Mouse (Mus musculus): ENCODE results near the gene Rin2. TPM values are rescaled to one million over a fixed set of nuclear protein-coding genes. Genes with fewer than 3 reads are reported as not detected.
"Not testable (repeated sequence)": the region's sequence is repeated elsewhere in the genome, so short reads cannot be mapped to it uniquely, and the experiment has no call there.

Rin2 gene
- polyA plus RNA-seq, 1 experiment from 2014 or later = 16.0 TPM

DNA sequence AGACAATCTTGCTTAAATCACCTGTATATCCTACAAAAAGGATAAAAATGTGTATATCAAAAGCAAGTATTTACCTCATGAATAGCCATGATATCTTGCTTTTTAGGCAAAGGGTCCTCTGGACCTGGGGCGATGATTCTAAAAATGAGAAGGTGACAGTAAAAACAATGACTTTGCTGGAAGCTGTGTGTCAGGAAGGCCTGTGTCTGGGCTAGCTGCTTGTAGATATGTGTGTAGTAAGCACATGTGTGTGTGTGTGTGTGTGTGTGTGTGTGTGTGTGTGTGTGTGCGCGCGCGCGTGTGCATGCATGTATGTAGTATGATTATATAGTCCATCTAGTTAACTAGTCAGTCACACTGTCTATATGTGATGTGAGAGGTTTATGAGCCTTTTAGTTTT lies 218.7 kb downstream of the Rin2 start:
- WGBS = 98% methylated on average over 6 of the region's 6 CpGs
- DNase-seq (ENCODE audit: low spot score) = no peak
- Histone ChIP-seq H3K9me3 (no peaks in the 10 kb centered on the region), H3K27ac (no peak overlapping the region), H3K36me3 (no peaks in the 10 kb centered on the region), H3K4me1 (replicated peaks) (no peaks in the 10 kb centered on the region), H3K27me3 (ENCODE audit: insufficient read depth, poor library complexity, severe bottlenecking) (no peaks in the 10 kb centered on the region), H3K4me3 (no peak overlapping the region)

DNA sequence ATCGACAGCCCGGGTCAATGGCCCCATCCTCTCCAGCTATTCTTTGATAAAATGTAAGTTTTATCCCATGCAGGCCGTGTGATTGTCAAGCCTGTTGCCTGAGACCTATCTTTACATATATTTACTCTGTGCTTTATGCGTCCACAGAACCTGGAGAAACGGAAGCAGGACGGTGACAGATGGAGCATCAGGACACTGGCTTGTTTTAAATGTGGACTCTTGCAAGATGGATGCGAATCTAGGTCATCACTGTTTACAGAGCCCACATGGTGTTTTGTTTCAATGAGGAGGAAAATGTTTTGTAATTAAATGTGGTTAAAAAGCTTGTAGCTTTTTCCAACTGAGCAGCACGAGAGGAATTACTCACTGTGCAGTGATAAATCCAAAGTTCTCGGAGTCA lies 223.1 kb downstream of the Rin2 start:
- 87% methylated on average over 9 of the region's 9 CpGs for WGBS
- no peak for DNase-seq (ENCODE audit: low spot score)

DNA sequence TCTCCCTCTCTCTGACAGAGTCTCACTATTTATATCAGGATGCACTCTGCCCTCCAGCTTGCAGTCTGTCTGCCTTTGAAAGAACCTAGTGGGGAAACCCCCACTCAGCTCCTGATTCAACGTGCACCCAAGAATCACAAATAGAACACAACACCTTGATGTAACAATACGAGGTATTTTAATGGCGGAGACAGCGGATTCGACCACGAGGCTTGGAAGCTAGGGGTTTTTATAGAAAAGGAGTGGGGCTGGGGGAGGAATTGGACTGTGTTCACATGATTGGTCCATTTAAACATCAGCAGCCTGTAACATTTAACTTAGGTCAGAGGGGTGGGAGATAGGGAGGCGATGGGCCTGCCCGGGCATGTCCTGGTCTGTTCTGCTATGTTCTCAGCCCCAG lies 225.3 kb downstream of the Rin2 start:
- DNase-seq (ENCODE audit: low spot score); H3K4me3 ChIP-seq; H3K36me3 ChIP-seq; H3K9me3 ChIP-seq; H3K27me3 ChIP-seq (ENCODE audit: insufficient read depth, poor library complexity, severe bottlenecking); H3K27ac ChIP-seq: not testable (repeated sequence)
- WGBS = 83% methylated on average over 8 of the region's 8 CpGs
- peaks cover 20% of the 10 kb centered on the region for H3K4me1 ChIP-seq (replicated peaks)

More for the DNA sequence above, 223.1 kb downstream of the Rin2 start:
- Histone ChIP-seq H3K4me1 (replicated peaks) (0 out of 2 replicates have a peak, but pooled peaks cover 4% of the 10 kb centered on the region), H3K9me3 (no peaks in the 10 kb centered on the region), H3K27ac (no peak overlapping the region), H3K36me3 (no peaks in the 10 kb centered on the region), H3K27me3 (ENCODE audit: insufficient read depth, poor library complexity, severe bottlenecking) (no peaks in the 10 kb centered on the region), H3K4me3 (no peak overlapping the region)

DNA sequence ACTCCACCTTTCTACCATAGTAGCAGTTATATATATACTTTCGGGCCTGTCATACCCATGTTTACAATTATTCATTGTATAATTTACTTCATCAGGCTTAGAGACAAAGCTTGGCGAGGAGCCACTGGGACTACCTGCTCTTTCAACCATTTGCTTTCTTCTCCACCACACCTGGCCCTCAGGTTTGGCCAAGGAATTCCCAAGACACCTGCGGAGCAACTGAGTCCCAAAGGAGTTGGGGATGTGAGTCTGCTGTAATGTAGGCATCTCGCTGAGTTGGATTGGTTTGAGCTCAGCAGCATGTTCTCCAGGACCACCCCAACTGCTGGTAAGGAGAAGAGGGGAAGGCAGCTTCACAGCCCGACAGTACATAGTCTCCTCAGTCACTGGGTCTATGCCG lies 226.8 kb downstream of the Rin2 start, which contains the start of gene Naa20:
TSS of gene Naa20 (plus strand) at position 239 of the 400 bp plus-strand sequence.
- Histone ChIP-seq H3K36me3 (peaks cover 17% of the 10 kb centered on the region), H3K4me1 (replicated peaks) (peaks cover 21% of the 10 kb centered on the region), H3K9me3 (no peaks in the 10 kb centered on the region), H3K27me3 (ENCODE audit: insufficient read depth, poor library complexity, severe bottlenecking) (no peaks in the 10 kb centered on the region), H3K4me3 (peak within 1 kb of the TSS; percentile 96), H3K27ac (peak within 1 kb of the TSS; percentile 98; the same call in 1 of the 2 replicates)
- 84% methylated on average over 6 of the region's 6 CpGs for WGBS
- no peak for DNase-seq (ENCODE audit: low spot score)

DNA sequence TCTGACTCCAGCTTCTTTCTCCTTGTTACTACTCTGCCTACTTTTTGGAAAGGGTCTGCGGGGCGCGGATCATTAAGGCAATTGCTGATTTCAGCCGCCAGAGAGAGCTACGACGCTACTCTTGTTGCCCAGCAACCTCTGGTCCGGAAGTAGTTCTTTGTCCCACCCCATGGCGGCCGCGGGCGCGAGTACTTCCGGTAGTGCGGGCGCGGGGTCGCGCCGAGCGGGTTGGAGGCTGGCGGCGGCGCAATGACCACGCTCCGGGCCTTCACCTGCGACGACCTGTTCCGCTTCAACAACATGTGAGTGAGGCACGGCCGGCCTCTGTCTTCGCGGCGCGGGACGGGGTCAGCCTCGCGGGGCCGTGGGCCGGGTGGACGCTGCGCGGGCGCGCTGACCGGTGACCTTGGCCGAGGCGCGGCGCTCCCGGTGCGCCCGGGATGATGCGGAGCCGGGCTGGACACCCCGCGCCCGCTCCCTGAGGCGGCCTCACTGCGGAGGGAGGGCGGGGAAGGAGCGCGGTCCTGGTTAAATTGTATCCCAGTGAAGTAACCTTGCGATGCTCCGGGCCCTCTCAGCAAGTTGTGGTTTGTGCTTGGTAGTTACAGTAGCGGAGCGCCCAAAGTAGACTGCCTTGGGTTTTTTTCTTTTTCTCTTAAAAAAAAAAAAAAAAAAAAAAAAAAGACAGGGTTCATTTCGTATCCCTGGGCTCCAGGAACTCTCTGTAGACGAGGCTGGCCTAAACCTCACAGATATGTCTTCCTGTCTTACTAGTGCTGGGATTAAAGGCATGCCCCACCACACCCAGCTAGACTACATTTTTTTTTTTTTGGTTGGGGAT lies 228.3 kb downstream of the Rin2 start:
- under 1% methylated on average over 68 of the region's 68 CpGs for WGBS
- Histone ChIP-seq H3K9me3 (no peaks in the 10 kb centered on the region), H3K4me1 (replicated peaks) (peaks cover 21% of the 10 kb centered on the region), H3K4me3 (peak overlapping the region; percentile 96), H3K36me3 (peaks cover 29% of the 10 kb centered on the region), H3K27ac (peak overlapping the region; percentile 98), H3K27me3 (ENCODE audit: insufficient read depth, poor library complexity, severe bottlenecking) (no peaks in the 10 kb centered on the region)
- DNase-seq (ENCODE audit: low spot score) = peak; percentile 93

DNA sequence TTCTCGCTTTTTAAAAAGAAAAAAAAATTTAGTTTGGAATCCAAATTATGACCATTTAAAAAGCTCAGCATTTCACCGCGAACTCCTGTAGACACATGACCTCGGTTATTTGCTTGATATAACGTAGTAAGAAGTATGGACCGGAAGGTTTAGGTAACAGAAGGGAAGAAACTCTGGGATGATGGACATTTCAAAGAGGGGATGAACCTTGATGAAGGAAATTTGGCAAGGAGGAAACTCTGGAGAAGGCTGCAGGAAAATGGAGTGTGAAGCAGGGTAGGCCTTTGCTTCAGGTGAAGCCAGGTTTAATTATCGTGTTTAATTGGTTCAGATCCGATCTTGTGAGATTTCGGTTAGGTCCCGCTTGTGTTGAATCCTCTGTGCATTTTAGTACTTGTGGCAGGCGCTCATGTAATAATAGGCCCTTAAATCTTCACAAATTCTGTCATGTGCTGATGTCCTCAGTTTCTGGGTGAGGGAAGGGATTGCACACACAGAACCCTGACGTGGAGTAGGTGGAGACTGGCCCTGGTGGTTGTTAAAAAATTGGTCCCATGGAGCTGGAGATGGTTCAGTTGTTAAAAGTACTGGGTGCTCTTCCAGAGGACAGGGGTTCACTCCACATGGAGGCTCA lies 229.1 kb downstream of the Rin2 start:
- H3K36me3 ChIP-seq = peaks cover 37% of the 10 kb centered on the region
- H3K4me1 ChIP-seq (replicated peaks) = peaks cover 21% of the 10 kb centered on the region
- DNase-seq (ENCODE audit: low spot score) = no peak
- H3K9me3 ChIP-seq = no peaks in the 10 kb centered on the region
- no peaks in the 10 kb centered on the region for H3K27me3 ChIP-seq (ENCODE audit: insufficient read depth, poor library complexity, severe bottlenecking)
- peak overlapping the region; percentile 98 for H3K27ac ChIP-seq
- 36% methylated on average over 12 of the region's 12 CpGs for WGBS
- H3K4me3 ChIP-seq = peak overlapping the region; percentile 96

DNA sequence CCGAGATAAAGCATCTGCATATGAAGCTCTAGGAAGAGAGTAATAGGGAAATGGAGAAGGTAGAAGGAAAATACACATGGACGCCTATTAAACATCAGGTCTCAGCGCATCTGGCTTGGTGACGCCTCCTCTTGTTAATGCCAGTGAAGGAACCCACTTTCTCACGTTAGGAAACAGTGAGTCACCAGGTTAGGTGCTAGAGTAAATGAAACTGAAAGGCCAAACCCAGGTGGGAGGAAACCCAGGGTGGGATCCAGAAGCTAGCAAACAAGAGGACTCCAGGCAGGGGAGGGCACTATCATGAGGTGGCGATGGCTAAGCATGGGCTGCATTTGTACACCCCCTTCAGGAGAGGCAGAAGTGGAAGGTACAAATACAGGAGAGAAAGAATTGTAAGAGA lies 230.1 kb downstream of the Rin2 start:
- 88% methylated on average over 6 of the region's 6 CpGs for WGBS

DNA sequence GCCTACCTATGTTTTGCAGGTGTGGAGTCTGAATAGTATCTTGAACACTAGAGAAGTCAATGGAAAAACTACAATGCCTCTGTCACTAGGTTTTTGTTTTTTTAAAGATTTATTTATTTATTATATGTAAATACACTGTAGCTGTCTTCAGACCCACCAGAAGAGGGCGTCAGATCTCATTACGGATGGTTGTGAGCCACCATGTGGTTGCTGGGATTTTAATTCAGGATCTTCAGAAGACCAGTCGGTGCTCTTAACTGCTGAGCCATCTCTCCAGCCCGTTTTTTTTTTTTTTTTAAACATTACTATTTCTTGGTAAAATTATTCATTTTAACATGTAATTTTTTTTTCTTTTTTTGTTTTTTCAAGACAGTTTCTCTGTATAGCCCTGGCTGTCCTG lies 230.9 kb downstream of the Rin2 start:
- peaks cover 55% of the 10 kb centered on the region for H3K36me3 ChIP-seq

More for the DNA sequence above, 230.1 kb downstream of the Rin2 start:
- peaks cover 21% of the 10 kb centered on the region for H3K4me1 ChIP-seq (replicated peaks)
- H3K27ac ChIP-seq = no peak overlapping the region
- no peaks in the 10 kb centered on the region for H3K9me3 ChIP-seq
- H3K36me3 ChIP-seq = peaks cover 48% of the 10 kb centered on the region
- DNase-seq (ENCODE audit: low spot score) = no peak
- peak overlapping the region; percentile 18; the same call in 1 of the 2 replicates for H3K4me3 ChIP-seq
- H3K27me3 ChIP-seq (ENCODE audit: insufficient read depth, poor library complexity, severe bottlenecking) = no peaks in the 10 kb centered on the region

DNA sequence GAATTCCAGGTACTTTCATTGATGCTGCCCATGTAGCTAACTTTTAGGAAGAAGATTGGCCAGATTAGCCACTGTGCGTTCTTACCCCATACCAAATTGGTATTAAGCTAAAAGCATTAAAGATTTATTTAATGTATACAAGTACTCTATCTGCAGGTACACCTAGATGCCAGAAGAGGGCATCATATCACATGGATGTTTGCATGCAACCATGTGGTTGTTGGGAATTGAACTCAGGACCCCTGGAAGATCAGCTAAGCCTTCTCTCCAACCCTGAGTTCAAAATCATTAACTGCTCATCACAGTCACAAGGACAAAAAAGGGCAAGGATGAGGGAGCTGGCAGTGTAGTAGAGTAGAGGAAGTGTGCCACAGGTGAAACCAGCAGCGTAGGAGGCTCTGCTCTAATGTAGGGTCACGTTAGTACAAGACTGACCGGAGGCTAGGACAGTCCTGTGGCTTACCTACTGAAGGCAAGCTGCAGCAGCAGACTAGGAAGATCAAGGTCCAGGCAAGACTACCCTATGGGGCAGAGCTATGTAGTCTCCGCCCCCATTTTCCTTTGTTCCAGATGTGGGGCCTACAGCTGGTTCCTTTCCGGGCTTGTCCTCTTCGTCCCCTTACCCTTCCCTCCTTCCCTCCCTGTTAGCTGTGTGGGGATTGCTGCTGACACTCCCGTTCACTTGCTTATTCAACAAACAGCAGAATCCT lies 246.1 kb downstream of the Rin2 start:
- 90% methylated on average over 8 of the region's 8 CpGs for WGBS
- Histone ChIP-seq H3K9me3 (no peaks in the 10 kb centered on the region), H3K4me3 (no peak overlapping the region), H3K4me1 (replicated peaks) (no peaks in the 10 kb centered on the region), H3K27me3 (ENCODE audit: insufficient read depth, poor library complexity, severe bottlenecking) (no peaks in the 10 kb centered on the region), H3K27ac (no peak overlapping the region), H3K36me3 (peaks cover 98% of the 10 kb centered on the region)
- DNase-seq (ENCODE audit: low spot score) = no peak

More for the DNA sequence above, 230.9 kb downstream of the Rin2 start:
- not testable (repeated sequence) for H3K4me3 ChIP-seq; H3K9me3 ChIP-seq; H3K27ac ChIP-seq; DNase-seq (ENCODE audit: low spot score); H3K27me3 ChIP-seq (ENCODE audit: insufficient read depth, poor library complexity, severe bottlenecking)
- WGBS = 47% methylated on average over 4 of the region's 4 CpGs
- H3K4me1 ChIP-seq (replicated peaks) = peaks cover 21% of the 10 kb centered on the region

DNA sequence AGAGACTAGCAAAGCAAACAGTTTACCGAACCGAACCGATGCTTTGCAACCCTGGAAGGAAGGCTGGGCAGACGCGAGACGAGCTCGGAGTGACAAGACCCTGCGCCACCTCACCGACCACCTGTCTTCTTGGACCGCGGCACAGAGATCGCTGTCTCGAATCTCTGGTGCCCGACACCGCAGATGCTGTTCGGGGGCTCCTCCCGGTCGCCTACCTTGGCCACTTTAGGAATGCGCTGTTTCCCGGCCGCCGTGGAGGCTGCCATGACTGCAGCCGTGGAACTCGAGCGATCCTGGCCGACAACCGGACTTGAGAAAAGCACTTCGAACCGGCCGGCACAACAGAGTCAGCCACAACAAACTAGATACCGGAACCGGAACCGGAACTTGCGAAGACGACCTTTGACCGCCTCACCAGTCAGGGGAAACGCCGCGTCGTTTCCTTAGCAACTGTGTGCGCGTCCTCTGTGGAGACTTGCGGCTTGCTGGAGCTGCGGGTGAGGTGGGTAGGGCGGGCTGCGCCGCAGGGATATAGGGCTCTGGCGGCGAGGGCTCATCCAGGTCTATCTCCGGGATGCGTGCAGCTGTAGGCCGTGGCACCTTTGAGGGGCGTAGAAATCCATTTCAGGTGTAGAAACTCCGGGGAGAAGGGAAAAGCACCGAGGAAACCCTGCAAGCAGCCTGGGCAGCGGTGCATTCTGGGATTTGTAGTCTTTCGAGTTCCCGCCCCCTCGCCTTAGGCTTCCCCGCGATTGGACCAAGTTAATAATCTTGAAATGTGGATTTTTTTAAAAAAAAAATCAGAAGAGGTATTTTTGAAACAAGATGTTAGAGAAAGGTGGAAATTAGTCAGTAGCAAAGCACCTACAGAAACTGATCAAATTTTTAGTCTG lies 259.6 kb downstream of the Rin2 start, which contains the start of the genes Cfap61 and Crnkl1:
TSS of gene Cfap61 (plus strand) at position 446 of the 893 bp plus-strand sequence.
TSS of gene Crnkl1 (minus strand) at position 676 of the 893 bp plus-strand sequence.
- Histone ChIP-seq H3K27ac (peak within 1 kb of the TSS; percentile 77), H3K36me3 (peaks cover 32% of the 10 kb centered on the region), H3K9me3 (no peaks in the 10 kb centered on the region), H3K4me1 (replicated peaks) (peaks cover 12% of the 10 kb centered on the region), H3K4me3 (peak within 1 kb of the TSS; percentile 91), H3K27me3 (ENCODE audit: insufficient read depth, poor library complexity, severe bottlenecking) (no peaks in the 10 kb centered on the region)
- under 1% methylated on average over 61 of the region's 61 CpGs for WGBS
- DNase-seq (ENCODE audit: low spot score) = peak; percentile 96

DNA sequence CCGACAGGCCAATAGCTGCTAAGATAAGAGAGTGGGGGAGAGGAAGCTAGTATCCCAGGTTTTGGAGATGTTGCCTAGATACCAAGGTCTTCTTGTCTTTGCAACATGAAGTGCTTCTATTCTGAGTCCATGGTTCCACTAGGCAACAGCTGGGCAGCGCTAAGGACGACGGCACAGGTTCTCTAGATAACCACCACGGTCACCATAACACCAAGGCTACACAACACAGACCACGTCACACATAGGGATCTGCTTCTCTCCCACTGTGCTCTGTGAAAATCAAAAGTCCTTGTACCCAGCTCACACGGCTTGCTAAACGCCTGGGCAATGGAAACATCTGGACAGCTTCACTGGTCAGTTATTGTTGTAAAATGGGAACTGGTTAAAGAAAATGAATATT lies 262.0 kb downstream of the Rin2 start:
- H3K27ac ChIP-seq = no peak overlapping the region
- WGBS = 86% methylated on average over 8 of the region's 8 CpGs
- H3K27me3 ChIP-seq (ENCODE audit: insufficient read depth, poor library complexity, severe bottlenecking) = no peaks in the 10 kb centered on the region
- H3K4me3 ChIP-seq = no peak overlapping the region
- peaks cover 12% of the 10 kb centered on the region for H3K4me1 ChIP-seq (replicated peaks)
- H3K9me3 ChIP-seq = no peaks in the 10 kb centered on the region
- DNase-seq (ENCODE audit: low spot score) = no peak
- peaks cover 8% of the 10 kb centered on the region for H3K36me3 ChIP-seq
